Mouse (Mus musculus): ENCODE results near the gene Shisa8.

DNA sequence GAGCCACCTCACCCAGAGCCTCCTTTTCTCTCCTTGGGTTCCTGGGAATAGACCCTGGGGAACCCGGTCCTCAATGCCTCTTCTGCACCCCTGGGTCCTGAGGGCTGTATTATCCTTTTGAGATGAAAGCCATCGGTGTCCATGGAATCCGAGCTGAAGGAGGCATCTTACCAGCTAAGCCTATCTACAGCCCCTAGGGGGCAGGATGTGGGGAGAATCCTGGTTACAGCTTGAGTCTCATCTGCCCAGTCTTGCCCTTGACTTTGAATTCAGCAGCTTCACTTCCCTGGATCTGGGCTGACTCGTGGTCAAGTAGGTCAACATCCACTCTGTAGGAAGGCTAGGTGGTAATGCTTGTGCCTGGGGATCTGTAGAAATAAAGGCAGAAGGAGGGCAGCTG lies 42.6 kb upstream of the Shisa8 start:
- TF ChIP-seq CTCF (IDR thresholded peaks at IDR 0.05; ENCODE audit: low read depth) (no peak; the same call in 1 of the 2 replicates), EP300 (IDR thresholded peaks at IDR 0.05; ENCODE audit: low read depth) (no peak)

Measured in heart, postnatal 0 days (tissue).